Mouse (Mus musculus) left cerebral cortex, postnatal 10 days (tissue): ENCODE measurements at regions not wholly inside any gene's neighbourhood (a gene's known extent, or its start where the extent isn't known, plus 50 kb on each side); places are given as distances from the start of the nearest gene placed in this dataset.
A peak's percentile ranks its signal among the peaks of the same experiment; 100 is the strongest.
"Not testable (repeated sequence)": the region's sequence is repeated elsewhere in the genome, so short reads cannot be mapped to it uniquely, and the experiment has no call there.

Source experiments
- DNase-seq, 2 experiments: peaks; one replicate each; pipeline ENCODE4 v3.0.0; 2021 to 2022; ENCODE audit warnings: low spot score in 2 of 2, mixed read lengths in 1 of 2; ENCODE audit errors: extremely low spot score in 1 of 2
- intact Hi-C: fragments of 180-260 bp; cut with DNase I; formaldehyde crosslinking; loops from one replicate; pipeline ENCODE4 v1.15.1; 2025

GRCm38 (mm10) chr10:111624021-111624420, 117.9 kb downstream of the Phlda1 start:
- intact Hi-C loops = no loop called here
- DNase-seq = no peak

GRCm38 (mm10) chr10:111624624-111625023, 118.5 kb downstream of the Phlda1 start:
- intact Hi-C loops = no loop called here
- no peak for DNase-seq

GRCm38 (mm10) chr10:111625573-111625972, 119.5 kb downstream of the Phlda1 start:
- DNase-seq = no peak
- intact Hi-C loops = no loop called here

GRCm38 (mm10) chr10:111626009-111626408, 119.9 kb downstream of the Phlda1 start:
- intact Hi-C loops = no loop called here
- DNase-seq = no peak

GRCm38 (mm10) chr10:111636283-111636682, 130.2 kb downstream of the Phlda1 start:
- intact Hi-C loops = no loop called here
- no peak for DNase-seq

GRCm38 (mm10) chr10:111637084-111637735, 131.1 kb downstream of the Phlda1 start:
- DNase-seq = no peak
- intact Hi-C loops = no loop called here

GRCm38 (mm10) chr10:111639866-111640265, 133.8 kb downstream of the Phlda1 start:
- DNase-seq = no peak

GRCm38 (mm10) chr10:111642683-111643082, 136.6 kb downstream of the Phlda1 start:
- DNase-seq = no peak
- intact Hi-C loops = no loop called here

More at GRCm38 (mm10) chr10:111639866-111640265, 133.8 kb downstream of the Phlda1 start:
- intact Hi-C loops = no loop called here

GRCm38 (mm10) chr10:111653773-111654172, 147.7 kb downstream of the Phlda1 start:
- DNase-seq, intact Hi-C loops: not testable (repeated sequence)

GRCm38 (mm10) chr10:111654364-111655226, 148.5 kb downstream of the Phlda1 start:
- intact Hi-C loops = loop anchor here (5.0 kb wide), 1 partner anchor 147 kb away; the partner anchor contains the start of gene Phlda1
- DNase-seq = peak in 1 of 2 experiments; percentile 21

GRCm38 (mm10) chr10:111658828-111659227, 152.7 kb downstream of the Phlda1 start:
- intact Hi-C loops = loop anchor here (5.0 kb wide), 1 partner anchor 152 kb away; the partner anchor contains the start of gene Phlda1
- no peak for DNase-seq

GRCm38 (mm10) chr10:111662665-111663064, 156.6 kb downstream of the Phlda1 start:
- DNase-seq = no peak
- intact Hi-C loops = no loop called here

GRCm38 (mm10) chr10:111665834-111666233, 159.7 kb downstream of the Phlda1 start:
- DNase-seq = peak; percentile 31 to 36
- intact Hi-C loops = no loop called here

- no peak for DNase-seq
- intact Hi-C loops = no loop called here
Measured at GRCm38 (mm10) chr10:111666963-111667362, 160.9 kb downstream of the Phlda1 start.

- DNase-seq = no peak
- intact Hi-C loops = no loop called here
Measured at GRCm38 (mm10) chr10:111668639-111669038, 162.6 kb downstream of the Phlda1 start.

GRCm38 (mm10) chr10:111669658-111670057, 163.6 kb downstream of the Phlda1 start:
- DNase-seq = no peak
- intact Hi-C loops = no loop called here

- peak in 1 of 2 experiments; percentile 23 for DNase-seq
- intact Hi-C loops = no loop called here
Measured at GRCm38 (mm10) chr10:111670666-111671065, 164.6 kb downstream of the Phlda1 start.

- DNase-seq = no peak
- intact Hi-C loops = no loop called here
Measured at GRCm38 (mm10) chr10:111672454-111673316, 166.6 kb downstream of the Phlda1 start.

- intact Hi-C loops = no loop called here
- DNase-seq = no peak
Measured at GRCm38 (mm10) chr10:111673317-111673610, 167.2 kb downstream of the Phlda1 start.
